Mouse (Mus musculus): ENCODE data around the gene Cntnap3.
"Not testable (repeated sequence)": the region's sequence is repeated elsewhere in the genome, so short reads cannot be mapped to it uniquely, and the experiment has no call there.

DNA sequence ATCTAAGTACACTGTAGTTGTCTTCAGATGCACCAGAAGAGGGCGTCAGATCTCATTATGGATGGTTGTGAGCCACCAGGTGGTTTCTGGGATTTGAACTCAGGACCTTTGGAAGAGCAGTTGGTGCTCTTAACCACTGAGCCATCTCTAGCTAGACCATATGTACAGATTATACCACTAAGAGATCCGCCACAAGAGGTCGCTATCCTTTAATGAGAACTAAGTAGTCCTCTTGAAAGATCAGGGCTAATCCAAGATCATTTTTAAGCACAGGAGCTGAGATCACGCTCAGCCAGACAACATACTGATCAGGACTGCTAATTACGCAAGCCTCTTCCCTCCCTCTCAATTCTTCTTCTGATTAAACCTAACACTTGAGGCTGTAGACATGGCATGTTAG, 78.9 kb downstream of the Cntnap3 start:
- TF ChIP-seq CTCF (conservative IDR thresholded peaks at IDR 0.05; ENCODE audit: insufficient read depth, insufficient read length, low read depth, low read length); POLR2A (IDR thresholded peaks at IDR 0.05; ENCODE audit: low read depth, low read length): not testable (repeated sequence)
